Comparison of ENCODE assay signal across 22 mouse cellular contexts in the genomic region with DNA sequence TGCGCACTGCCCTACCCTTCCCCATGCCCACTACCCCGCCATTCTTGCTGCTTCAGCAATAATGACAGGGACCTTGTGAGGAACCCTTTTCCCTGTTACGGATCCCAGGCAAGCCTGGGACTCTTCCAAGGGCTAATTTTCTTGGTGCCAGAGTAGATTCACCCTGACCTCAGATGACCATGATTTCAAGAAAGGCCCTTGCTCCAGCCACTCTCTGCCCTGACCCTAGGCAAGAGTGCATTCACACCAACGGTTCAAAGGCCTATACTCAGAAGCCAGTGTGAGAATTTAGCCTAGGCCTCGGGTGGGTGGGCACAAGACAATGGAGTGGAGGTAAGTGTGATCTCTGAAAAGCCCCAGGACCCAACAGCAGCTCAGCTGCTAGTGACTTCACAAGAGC. TPM values are rescaled to one million over a fixed set of nuclear protein-coding genes. Genes with fewer than 3 reads are reported as not detected.
A peak's percentile ranks its signal among the peaks of the same experiment; 100 is the strongest.
DNase-seq lines count a peak whose midpoint lies in the region; ATAC-seq and TF ChIP-seq lines count a peak whose summit lies in the region.
"Had no signal": no experiment of that assay in that cellular context is flagged by ENCODE, and none has a peak within 500 bp of the region (broad histone marks: within the 10 kb centered on the region; RNA-seq: fewer than 3 reads in every experiment).

No protein-coding gene starts in this region.

- H3K9me3 ChIP-seq in kidney, embryonic 16.5 days (ENCODE audit: low read length) = no peaks in the 10 kb centered on the region
- no peaks in the 10 kb centered on the region for H3K9me3 ChIP-seq in neural tube, embryonic 12.5 days
- H3K9me3 ChIP-seq in neural tube, embryonic 15.5 days (replicated peaks) = no peaks in the 10 kb centered on the region
- H3K9me3 ChIP-seq in lung, postnatal 0 days (ENCODE audit: low read length) = no peaks in the 10 kb centered on the region
- H3K9me3 ChIP-seq: embryonic facial prominence, embryonic 12.5 days; limb, embryonic 12.5 days; liver, embryonic 12.5 days had no signal

- peaks cover 57% of the 10 kb centered on the region for H3K4me1 ChIP-seq in cerebellum, adult 2 months (ENCODE audit: control insufficient read depth, insufficient read depth, low read length)
- peaks cover 53% of the 10 kb centered on the region for H3K4me1 ChIP-seq in kidney, embryonic 16.5 days (ENCODE audit: insufficient read depth, low read length)
- peaks cover 74% of the 10 kb centered on the region for H3K4me1 ChIP-seq in neural tube, embryonic 12.5 days
- H3K4me1 ChIP-seq in neural tube, embryonic 15.5 days = peaks cover 88% of the 10 kb centered on the region
- H3K4me1 ChIP-seq in lung, postnatal 0 days (ENCODE audit: insufficient read depth, low read depth, low read length) = peaks cover 6% of the 10 kb centered on the region; the same call in 1 of the 2 replicates

- WGBS in cerebellum, adult 2 months = 70% methylated on average over 5 of the region's 5 CpGs
- 74% methylated on average over 5 of the region's 5 CpGs for WGBS in kidney, embryonic 16.5 days
- WGBS in neural tube, embryonic 12.5 days = 60% methylated on average over 5 of the region's 5 CpGs
- 65% methylated on average over 5 of the region's 5 CpGs for WGBS in neural tube, embryonic 15.5 days
- 81% methylated on average over 5 of the region's 5 CpGs for WGBS in lung, postnatal 0 days

- no peak overlapping the region for H3K27ac ChIP-seq in cerebellum, adult 2 months (ENCODE audit: insufficient read depth, low read length)
- H3K27ac ChIP-seq in kidney, embryonic 16.5 days (ENCODE audit: low read length) = 0 out of 2 replicates have a peak overlapping the region, but pooled peaks have one; percentile 8
- H3K27ac ChIP-seq in neural tube, embryonic 12.5 days = no peak overlapping the region
- no peak overlapping the region for H3K27ac ChIP-seq in neural tube, embryonic 15.5 days (replicated peaks)
- H3K27ac ChIP-seq in lung, postnatal 0 days (ENCODE audit: low read length) = no peak overlapping the region
- H3K27ac ChIP-seq: embryonic facial prominence, embryonic 12.5 days; limb, embryonic 12.5 days; liver, embryonic 12.5 days had no signal

- DNase-seq in cerebellum, postnatal 10 days = peak; percentile 9 to 15
- DNase-seq in cerebellum, adult 2 months = no peak
- no peak for DNase-seq in kidney, adult 9 months
- no peak for DNase-seq in neural tube, embryonic 10.5 days (ENCODE audit: extremely low spot score, low spot score)
- DNase-seq in lung, postnatal 0 days (ENCODE audit: low spot score) = no peak
- DNase-seq: B cell, adult 2 months; gastrocnemius, postnatal 36 days; kidney, postnatal 25 days; layer of hippocampus, adult 9-11 months; lung, adult 2 months; lung, postnatal 36 days; right cerebral cortex, postnatal 4 days had no signal

- no peaks in the 10 kb centered on the region for H3K27me3 ChIP-seq in cerebellum, adult 2 months (ENCODE audit: control insufficient read depth, insufficient read depth, low read length)
- no peaks in the 10 kb centered on the region for H3K27me3 ChIP-seq in kidney, embryonic 16.5 days (ENCODE audit: insufficient read depth, low read length)
- no peaks in the 10 kb centered on the region for H3K27me3 ChIP-seq in neural tube, embryonic 12.5 days (replicated peaks)
- no peaks in the 10 kb centered on the region for H3K27me3 ChIP-seq in neural tube, embryonic 15.5 days (replicated peaks)
- no peaks in the 10 kb centered on the region for H3K27me3 ChIP-seq in lung, postnatal 0 days (replicated peaks; ENCODE audit: insufficient read depth, low read length)
- H3K27me3 ChIP-seq: embryonic facial prominence, embryonic 12.5 days; limb, embryonic 12.5 days; liver, embryonic 12.5 days had no signal

- H3K9ac ChIP-seq in kidney, embryonic 16.5 days (replicated peaks; ENCODE audit: low read length) = 0 out of 2 replicates have a peak overlapping the region, but pooled peaks have one; percentile 1
- 0 out of 2 replicates have a peak overlapping the region, but pooled peaks have one; percentile 29 for H3K9ac ChIP-seq in neural tube, embryonic 12.5 days
- peak overlapping the region; percentile 4; the same call in 1 of the 2 replicates for H3K9ac ChIP-seq in neural tube, embryonic 15.5 days (replicated peaks)
- H3K9ac ChIP-seq in lung, postnatal 0 days (replicated peaks; ENCODE audit: low read depth) = no peak overlapping the region
- H3K9ac ChIP-seq: embryonic facial prominence, embryonic 12.5 days; limb, embryonic 12.5 days; liver, embryonic 12.5 days had no signal

- TF ChIP-seq POLR2A in cerebellum, adult 2 months (IDR thresholded peaks at IDR 0.05; ENCODE audit: borderline replicate concordance, insufficient read depth, low read length) = no peak

- H3K4me3 ChIP-seq in cerebellum, adult 2 months (replicated peaks; ENCODE audit: insufficient read depth, low read depth, low read length) = no peak overlapping the region
- H3K4me3 ChIP-seq in kidney, embryonic 16.5 days (ENCODE audit: low read length) = no peak overlapping the region
- no peak overlapping the region for H3K4me3 ChIP-seq in neural tube, embryonic 12.5 days
- no peak overlapping the region for H3K4me3 ChIP-seq in neural tube, embryonic 15.5 days (replicated peaks)
- H3K4me3 ChIP-seq in lung, postnatal 0 days (ENCODE audit: low read depth, low read length) = no peak overlapping the region
- H3K4me3 ChIP-seq: embryonic facial prominence, embryonic 12.5 days; erythroblast, embryonic 14.5 days; liver, embryonic 12.5 days had no signal

- no peak for TF ChIP-seq EP300 in lung, postnatal 0 days (IDR thresholded peaks at IDR 0.05)

- no peak for TF ChIP-seq CTCF in cerebellum, adult 2 months (IDR thresholded peaks at IDR 0.05; ENCODE audit: borderline replicate concordance, insufficient read depth, low read depth, low read length)
- no peak for TF ChIP-seq CTCF in lung, postnatal 0 days (IDR thresholded peaks at IDR 0.05)

- peaks cover 25% of the 10 kb centered on the region for H3K36me3 ChIP-seq in kidney, embryonic 16.5 days (ENCODE audit: insufficient read depth, low read length)
- H3K36me3 ChIP-seq in neural tube, embryonic 12.5 days = peaks cover 44% of the 10 kb centered on the region
- peaks cover 24% of the 10 kb centered on the region for H3K36me3 ChIP-seq in neural tube, embryonic 15.5 days
- peaks cover 7% of the 10 kb centered on the region; the same call in 1 of the 2 replicates for H3K36me3 ChIP-seq in lung, postnatal 0 days (ENCODE audit: insufficient read depth, low read length)

- H3K4me2 ChIP-seq in kidney, embryonic 16.5 days (replicated peaks; ENCODE audit: low read depth, low read length) = peak overlapping the region; percentile 46; the same call in 1 of the 2 replicates
- peak overlapping the region; percentile 49 for H3K4me2 ChIP-seq in neural tube, embryonic 12.5 days (replicated peaks)
- H3K4me2 ChIP-seq in neural tube, embryonic 15.5 days = no peak overlapping the region
- no peak overlapping the region for H3K4me2 ChIP-seq in lung, postnatal 0 days (replicated peaks; ENCODE audit: low read depth, low read length)
- H3K4me2 ChIP-seq: embryonic facial prominence, embryonic 12.5 days had no signal

- ATAC-seq in kidney, embryonic 16.5 days (ENCODE audit: low FRiP score, low TSS enrichment) = no peak
- ATAC-seq in neural tube, embryonic 12.5 days (ENCODE audit: low FRiP score, low read depth) = no peak
- no peak for ATAC-seq in neural tube, embryonic 15.5 days (ENCODE audit: low FRiP score)
- no peak for ATAC-seq in lung, postnatal 0 days
- ATAC-seq: forebrain, embryonic 16.5 days; intestine, embryonic 16.5 days; liver, embryonic 12.5 days had no signal

RNA-seq across cellular contexts. Expression of gene Npcd, which starts 4.6 kb away (rescaled TPM):
- polyA plus RNA-seq in cerebellum, adult 2 months (2012; rRNA removed) = 1.7 and 4.1 TPM in 2 replicates
- not detected in 2 replicates for polyA plus RNA-seq in kidney, embryonic 16.5 days (2015; fragmentation: Nextera tagmentation; extraction: Ambion mirVana)
- polyA plus RNA-seq in neural tube, embryonic 12.5 days (2016; fragmentation: Nextera tagmentation; extraction: Ambion mirVana) = 0.31 and 1.0 TPM in 2 replicates
- polyA plus RNA-seq in neural tube, embryonic 15.5 days (2015; fragmentation: Nextera tagmentation; extraction: Ambion mirVana) = 0.42 and 0.72 TPM in 2 replicates
- 0.13 TPM in 1 of 2 replicates, not detected in the other for polyA plus RNA-seq in lung, postnatal 0 days (2015; fragmentation: Nextera tagmentation; extraction: Ambion mirVana)
- polyA plus RNA-seq: erythroblast, embryonic 14.5 days; forebrain, embryonic 16.5 days; heart, embryonic 16.5 days; intestine, embryonic 16.5 days; limb, embryonic 12.5 days; liver, embryonic 12.5 days had no signal

RNA-seq across cellular contexts. Expression of gene Cbx6, which starts 5.1 kb away (rescaled TPM):
- polyA plus RNA-seq in cerebellum, adult 2 months (2012; rRNA removed) = 183 TPM in 2 replicates
- polyA plus RNA-seq in kidney, embryonic 16.5 days (2015; fragmentation: Nextera tagmentation; extraction: Ambion mirVana) = 52.1 and 58.8 TPM in 2 replicates
- 32.8 and 36.6 TPM in 2 replicates for polyA plus RNA-seq in neural tube, embryonic 12.5 days (2016; fragmentation: Nextera tagmentation; extraction: Ambion mirVana)
- polyA plus RNA-seq in neural tube, embryonic 15.5 days (2015; fragmentation: Nextera tagmentation; extraction: Ambion mirVana) = 53.1 and 64.3 TPM in 2 replicates
- polyA plus RNA-seq in lung, postnatal 0 days (2015; fragmentation: Nextera tagmentation; extraction: Ambion mirVana) = 52.2 and 60.6 TPM in 2 replicates

RNA-seq across cellular contexts. Expression of gene Nptxr, which starts 24.9 kb away (rescaled TPM):
- polyA plus RNA-seq in cerebellum, adult 2 months (2012; rRNA removed) = 88.0 and 100 TPM in 2 replicates
- polyA plus RNA-seq in kidney, embryonic 16.5 days (2015; fragmentation: Nextera tagmentation; extraction: Ambion mirVana) = 1.7 and 1.9 TPM in 2 replicates
- 13.2 and 13.6 TPM in 2 replicates for polyA plus RNA-seq in neural tube, embryonic 12.5 days (2016; fragmentation: Nextera tagmentation; extraction: Ambion mirVana)
- 39.9 and 49.0 TPM in 2 replicates for polyA plus RNA-seq in neural tube, embryonic 15.5 days (2015; fragmentation: Nextera tagmentation; extraction: Ambion mirVana)
- polyA plus RNA-seq in lung, postnatal 0 days (2015; fragmentation: Nextera tagmentation; extraction: Ambion mirVana) = 1.0 and 1.2 TPM in 2 replicates
- polyA plus RNA-seq: erythroblast, embryonic 14.5 days had no signal

RNA-seq across cellular contexts. Expression of gene Dnal4, which starts 51.8 kb away (rescaled TPM):
- 55.1 and 56.7 TPM in 2 replicates for polyA plus RNA-seq in cerebellum, adult 2 months (2012; rRNA removed)
- polyA plus RNA-seq in kidney, embryonic 16.5 days (2015; fragmentation: Nextera tagmentation; extraction: Ambion mirVana) = 71.7 and 74.0 TPM in 2 replicates
- polyA plus RNA-seq in neural tube, embryonic 12.5 days (2016; fragmentation: Nextera tagmentation; extraction: Ambion mirVana) = 73.1 and 79.2 TPM in 2 replicates
- polyA plus RNA-seq in neural tube, embryonic 15.5 days (2015; fragmentation: Nextera tagmentation; extraction: Ambion mirVana) = 58.4 and 63.7 TPM in 2 replicates
- 49.5 and 52.4 TPM in 2 replicates for polyA plus RNA-seq in lung, postnatal 0 days (2015; fragmentation: Nextera tagmentation; extraction: Ambion mirVana)

Comparison
In these comparisons a context has a peak if more than half of its experiments do, and no peak if none do; other contexts are left out.
1. DNase-seq: peak in cerebellum, postnatal 10 days (2 of 2); none in cerebellum, adult 2 months (0 of 2), kidney, adult 9 months (single experiment), neural tube, embryonic 10.5 days (single experiment) and lung, postnatal 0 days (single experiment).
2. H3K4me2 ChIP-seq: peak in kidney, embryonic 16.5 days (single experiment) and neural tube, embryonic 12.5 days (single experiment); none in neural tube, embryonic 15.5 days (single experiment) and lung, postnatal 0 days (single experiment).